Mouse (Mus musculus) liver, postnatal 0 days (tissue): ENCODE data around the gene Sfswap.

ENCODE experiments used
- CTCF ChIP-seq: sonication (generic); IDR thresholded peaks from 2 replicates; pipeline ENCODE4 v1.5.1; 2016; ENCODE audit warnings: antibody characterized with exemption, low read depth
- EP300 ChIP-seq: IDR thresholded peaks from 2 replicates; pipeline ENCODE4 v1.6.1; 2016; ENCODE audit warnings: antibody characterized with exemption, low read depth, mild to moderate bottlenecking

DNA sequence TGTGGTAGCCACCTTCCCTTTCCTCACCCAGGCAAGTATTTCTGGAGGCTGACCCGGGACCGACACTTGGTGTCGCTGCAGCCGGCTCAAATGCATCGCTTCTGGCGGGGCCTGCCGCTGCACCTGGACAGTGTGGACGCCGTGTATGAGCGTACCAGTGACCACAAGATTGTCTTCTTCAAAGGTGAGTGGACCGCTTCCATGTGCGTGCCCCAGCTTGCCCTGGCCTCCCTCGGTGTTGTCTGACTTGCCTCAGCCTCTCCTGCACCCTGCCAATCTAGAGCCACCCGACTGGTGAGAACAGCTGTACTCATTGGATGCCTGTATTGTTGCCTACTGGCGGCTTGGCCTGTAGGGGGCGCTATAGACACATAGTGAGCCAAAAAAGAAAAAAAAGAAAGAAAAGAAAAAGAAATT is 101.1 kb downstream of the Sfswap start:
- TF ChIP-seq CTCF (peak; percentile 49), EP300 (no peak)
